In genomic region chr13:69509391-69510244, GRCm38 (mm10) we compare ENCODE assay signal across 9 mouse cellular contexts. TPM values are rescaled to one million over a fixed set of nuclear protein-coding genes. Genes with fewer than 3 reads are reported as not detected.
DNase-seq lines count a peak whose midpoint lies in the region; ATAC-seq lines count a peak whose summit lies in the region.
"Had no signal": no experiment of that assay in that cellular context is flagged by ENCODE, and none has a peak within 500 bp of the region (broad histone marks: within the 10 kb centered on the region; RNA-seq: fewer than 3 reads in every experiment).

No protein-coding gene starts in this region.

- H3K27me3 ChIP-seq in liver, embryonic 11.5 days (replicated peaks; ENCODE audit: control insufficient read depth, insufficient read depth, low read length), result no peaks in the 10 kb centered on the region
- no peaks in the 10 kb centered on the region for H3K27me3 ChIP-seq in midbrain, embryonic 14.5 days (ENCODE audit: control insufficient read depth, insufficient read depth, low read length)
- H3K27me3 ChIP-seq: heart, embryonic 15.5 days had no signal

- 0 out of 2 replicates have a peak overlapping the region, but pooled peaks have one; percentile 12 for H3K9ac ChIP-seq in liver, embryonic 11.5 days (ENCODE audit: low read depth, low read length)
- H3K9ac ChIP-seq in midbrain, embryonic 14.5 days (replicated peaks; ENCODE audit: low read length), result no peak overlapping the region; the same call in 1 of the 2 replicates
- H3K9ac ChIP-seq: heart, embryonic 15.5 days had no signal

- WGBS in liver, embryonic 11.5 days, result 71% methylated on average over 9 of the region's 9 CpGs
- WGBS in midbrain, embryonic 14.5 days, result 62% methylated on average over 9 of the region's 9 CpGs

- intact Hi-C loops in gastrocnemius, postnatal 14 days (cut with DNase I; ENCODE audit: low total_unique reads), result loop anchor here (2.0 kb wide), 1 partner anchor 41 kb away; no protein-coding TSS in a partner anchor

- no peak overlapping the region for H3K4me2 ChIP-seq in liver, embryonic 11.5 days
- H3K4me2 ChIP-seq in midbrain, embryonic 14.5 days (ENCODE audit: low read length), result no peak overlapping the region
- H3K4me2 ChIP-seq: heart, embryonic 15.5 days had no signal

- no peak for DNase-seq in cerebellum, adult 11-12 months
- DNase-seq in liver, embryonic 11.5 days (ENCODE audit: low spot score), result no peak
- no peak for DNase-seq in liver
- peak; percentile 80 for DNase-seq in midbrain, embryonic 14.5 days
- DNase-seq in gastrocnemius, postnatal 14 days, result no peak
- no peak for DNase-seq in right cerebral cortex, postnatal 4 days

- peaks cover 28% of the 10 kb centered on the region for H3K36me3 ChIP-seq in liver, embryonic 11.5 days (ENCODE audit: control insufficient read depth, insufficient read depth, low read length)
- H3K36me3 ChIP-seq in midbrain, embryonic 14.5 days (ENCODE audit: control insufficient read depth, insufficient read depth, low read length), result peaks cover 71% of the 10 kb centered on the region

- peak; percentile 65 for ATAC-seq in cerebellum, adult (ENCODE audit: insufficient number of reproducible peaks, low FRiP score, low TSS enrichment)
- ATAC-seq in liver, embryonic 11.5 days (replicated peaks; ENCODE audit: low FRiP score), result no peak
- peak; percentile 41 to 67 for ATAC-seq in hematopoietic stem cell, adult 5-6 weeks (replicated peaks in 1 of 2; ENCODE audit: insufficient read depth in 1 of 2, low FRiP score in 2 of 2, low TSS enrichment in 1 of 2, low read depth in 1 of 2, poor library complexity in 2 of 2, severe bottlenecking in 2 of 2)
- peak; percentile 73 for ATAC-seq in midbrain, embryonic 14.5 days (ENCODE audit: low FRiP score, low TSS enrichment)

- H3K4me1 ChIP-seq in liver, embryonic 11.5 days (replicated peaks; ENCODE audit: control insufficient read depth, insufficient read depth, low read length), result peaks cover 3% of the 10 kb centered on the region
- no peaks in the 10 kb centered on the region for H3K4me1 ChIP-seq in midbrain, embryonic 14.5 days (ENCODE audit: control insufficient read depth, insufficient read depth, low read length)

- no peaks in the 10 kb centered on the region for H3K9me3 ChIP-seq in liver, embryonic 11.5 days (ENCODE audit: control insufficient read depth, low read length)
- H3K9me3 ChIP-seq in midbrain, embryonic 14.5 days (ENCODE audit: control insufficient read depth, low read length), result no peaks in the 10 kb centered on the region
- H3K9me3 ChIP-seq: heart, embryonic 15.5 days had no signal

- H3K4me3 ChIP-seq in liver, embryonic 11.5 days (ENCODE audit: low read depth, low read length), result no peak overlapping the region
- no peak overlapping the region for H3K4me3 ChIP-seq in midbrain, embryonic 14.5 days (replicated peaks; ENCODE audit: low read depth, low read length)
- H3K4me3 ChIP-seq: heart, embryonic 15.5 days had no signal

- no peak overlapping the region for H3K27ac ChIP-seq in liver, embryonic 11.5 days (ENCODE audit: low read depth, low read length)
- no peak overlapping the region for H3K27ac ChIP-seq in midbrain, embryonic 14.5 days (replicated peaks; ENCODE audit: low read depth, low read length)
- H3K27ac ChIP-seq: heart, embryonic 15.5 days had no signal

RNA-seq across cellular contexts. Expression of gene Nsun2, which starts 23.9 kb away (rescaled TPM):
- polyA plus RNA-seq in liver, embryonic 11.5 days (2014; fragmentation: Nextera tagmentation; extraction: Ambion mirVana), result 278 and 320 TPM in 2 replicates
- total RNA-seq in hematopoietic stem cell, adult 5-6 weeks (2017), result 125 and 206 TPM in 2 replicates
- 57.3 and 82.8 TPM in 2 replicates for polyA plus RNA-seq in midbrain, embryonic 14.5 days (2014; fragmentation: Nextera tagmentation; extraction: Ambion mirVana)
- 10 to 100 TPM; 39.5 to 44.5 TPM for total RNA-seq in gastrocnemius, postnatal 14 days (2021)

RNA-seq across cellular contexts. Expression of gene Tent4a, which starts 24.8 kb away (rescaled TPM):
- polyA plus RNA-seq in liver, embryonic 11.5 days (2014; fragmentation: Nextera tagmentation; extraction: Ambion mirVana), result 5.3 and 6.2 TPM in 2 replicates
- total RNA-seq in hematopoietic stem cell, adult 5-6 weeks (2017), result 11.7 and 11.8 TPM in 2 replicates
- 11.5 TPM in 2 replicates for polyA plus RNA-seq in midbrain, embryonic 14.5 days (2014; fragmentation: Nextera tagmentation; extraction: Ambion mirVana)
- 1 to 10 TPM; 6.8 to 9.4 TPM for total RNA-seq in gastrocnemius, postnatal 14 days (2021)
